Mouse (Mus musculus): ENCODE results near the gene Csad.

GRCm38 (mm10) chr15:102136129-102136758, 68.3 kb downstream of the Csad start, which contains the start of gene Spryd3:
- TF ChIP-seq CTCF (IDR thresholded peaks at IDR 0.05; ENCODE audit: borderline replicate concordance, insufficient read depth, low read length) = no peak
- TF ChIP-seq POLR2A (IDR thresholded peaks at IDR 0.05; ENCODE audit: low read depth, low read length) = peak; percentile 73
